Mouse (Mus musculus): ENCODE results near the gene Sytl2.

DNA sequence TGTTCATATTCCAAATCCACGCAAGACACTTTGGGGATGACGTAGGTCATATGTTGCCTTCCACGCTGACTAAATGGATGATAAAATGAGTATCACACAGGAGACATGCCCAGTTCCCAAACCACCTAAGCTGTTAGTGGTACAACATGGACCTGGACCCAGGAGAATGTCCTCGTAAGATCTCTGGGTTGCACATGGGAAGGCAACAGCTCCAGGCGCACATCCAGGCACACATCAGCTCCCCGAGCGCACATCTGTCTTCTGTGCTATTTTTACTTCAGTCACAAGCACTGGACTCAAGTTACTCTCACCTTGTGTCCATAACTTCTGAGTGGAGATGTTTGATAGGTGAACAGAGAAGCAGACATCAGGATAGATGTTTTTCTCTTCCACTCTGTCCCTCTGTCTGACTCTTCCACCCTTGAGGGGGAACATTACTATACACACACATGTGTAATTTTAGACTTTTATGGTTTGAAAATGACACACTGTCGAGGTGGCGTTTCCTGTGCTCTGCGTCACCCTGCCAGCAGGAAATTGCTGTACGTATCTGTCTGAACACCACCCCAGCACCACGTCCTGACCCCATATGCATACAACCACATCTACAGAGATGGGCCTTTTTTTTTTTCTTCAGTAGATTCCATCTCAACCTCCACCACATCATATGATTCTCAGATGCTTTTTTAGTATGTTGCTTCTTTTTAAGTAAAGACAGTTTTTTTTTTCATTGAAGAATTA, 51.6 kb downstream of the Sytl2 start:
- TF ChIP-seq CTCF (IDR thresholded peaks at IDR 0.05; ENCODE audit: extremely low read depth, insufficient read depth, insufficient read length, insufficient replicate concordance) (no peak), POLR2A (IDR thresholded peaks at IDR 0.05; ENCODE audit: low read depth, low read length) (no peak)
